Mouse (Mus musculus) adrenal gland, postnatal 14 days (tissue): ENCODE results near the gene Fam98a. TPM values are rescaled to one million over a fixed set of nuclear protein-coding genes. Genes with fewer than 3 reads are reported as not detected.

Source experiments
- DNase-seq: peaks from one replicate; pipeline ENCODE4 v3.0.0; 2021; ENCODE audit warnings: mixed read lengths
- long read RNA-seq, 2 experiments: library from polyadenylated mRNA; stranded (forward); transcript quantifications; one replicate each; pipeline ENCODE4 v2.0.0; 2021
- total RNA-seq: library from RNA; stranded (reverse); gene quantifications from 2 replicates; pipeline ENCODE4 v1.2.3, GENCODE M21; 2021

Gene Fam98a
- 28.4 and 32.3 TPM in 2 replicates for total RNA-seq
- long read RNA-seq, experiment 1, transcript Fam98a-201 (8 exons, 2,817 nt) = major isoform, 10 of 12 reads
- long read RNA-seq, experiment 1, partial matches to known transcripts = 0 of 12 reads
- long read RNA-seq, experiment 1, other reads (novel, unspliced or antisense) = 2 of 12 reads
- long read RNA-seq, experiment 2, transcript Fam98a-201 (8 exons, 2,817 nt) = major isoform, 6 of 11 reads
- long read RNA-seq, experiment 2, partial matches to known transcripts = 1 of 11 reads
- long read RNA-seq, experiment 2, other reads (novel, unspliced or antisense) = 4 of 11 reads

DNA sequence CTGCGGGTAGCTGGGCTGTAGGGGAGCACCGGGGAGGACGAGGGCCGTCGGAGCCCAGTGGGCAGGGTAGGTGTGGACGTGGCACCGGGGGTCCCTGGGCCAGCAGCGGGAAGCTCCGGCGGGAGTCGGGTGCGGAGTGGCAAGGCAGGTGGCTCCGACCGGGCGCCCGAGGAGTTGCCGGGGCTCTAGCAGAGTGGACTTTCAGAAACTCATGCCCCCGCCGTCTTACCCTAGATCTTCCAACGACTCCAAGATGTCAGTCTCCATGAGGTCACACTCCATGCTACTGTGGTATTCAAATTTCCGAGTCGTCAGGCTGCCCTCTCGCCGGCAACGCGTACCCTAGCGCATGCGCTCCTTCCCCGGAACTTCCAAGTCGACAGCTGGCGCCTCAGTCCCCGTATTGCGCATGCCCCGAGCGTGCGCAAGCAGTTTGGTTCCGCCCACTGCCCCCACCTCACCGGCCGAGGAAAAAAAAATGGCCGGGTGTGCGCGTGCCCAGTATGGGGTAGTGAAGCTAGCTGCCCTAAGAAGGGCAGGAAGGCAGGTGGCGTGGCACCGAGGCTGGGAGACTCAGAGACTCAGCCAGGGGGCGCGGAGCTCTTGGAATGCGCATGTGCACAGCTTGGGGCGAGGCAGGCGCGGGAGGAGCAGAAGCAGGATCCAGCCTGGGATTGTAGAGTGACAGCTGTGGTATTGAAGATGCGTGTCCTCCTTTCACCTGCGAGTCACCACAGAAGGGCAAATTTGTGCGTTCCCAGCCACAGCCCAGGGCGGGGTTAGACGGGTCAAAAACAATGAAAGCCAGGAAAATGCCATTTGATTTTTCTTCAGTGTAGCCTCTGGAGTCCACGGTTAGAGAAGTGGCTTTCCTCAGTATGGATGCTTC is at the start of gene Fam98a:
Gene Fam98a, minus strand, starts transcription at position 435 of the 889 bp plus-strand sequence.
- DNase-seq = peak; percentile 99

GRCm38 (mm10) chr17:75598652-75599051 is 46.9 kb upstream of the Fam98a start:
- no peak for DNase-seq

DNA sequence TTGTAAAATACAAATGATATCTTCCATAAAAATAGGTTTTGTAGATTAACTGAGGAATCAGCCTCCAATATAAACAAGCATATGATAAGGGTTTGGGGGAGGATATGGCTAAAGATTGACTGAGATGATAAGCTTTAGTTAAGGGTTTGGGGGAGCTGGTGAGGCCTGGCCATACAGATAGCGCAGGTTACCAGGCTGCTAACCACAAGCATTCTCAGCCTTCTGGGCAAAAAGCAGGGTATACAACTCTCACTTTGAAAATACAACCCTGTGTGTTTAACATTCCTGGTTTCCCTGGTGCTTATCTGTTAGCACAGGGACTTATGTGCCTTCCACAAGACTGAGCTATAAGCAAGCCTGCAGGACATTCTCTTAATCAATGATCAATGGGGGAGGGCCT is 31.0 kb upstream of the Fam98a start:
- no peak for DNase-seq

DNA sequence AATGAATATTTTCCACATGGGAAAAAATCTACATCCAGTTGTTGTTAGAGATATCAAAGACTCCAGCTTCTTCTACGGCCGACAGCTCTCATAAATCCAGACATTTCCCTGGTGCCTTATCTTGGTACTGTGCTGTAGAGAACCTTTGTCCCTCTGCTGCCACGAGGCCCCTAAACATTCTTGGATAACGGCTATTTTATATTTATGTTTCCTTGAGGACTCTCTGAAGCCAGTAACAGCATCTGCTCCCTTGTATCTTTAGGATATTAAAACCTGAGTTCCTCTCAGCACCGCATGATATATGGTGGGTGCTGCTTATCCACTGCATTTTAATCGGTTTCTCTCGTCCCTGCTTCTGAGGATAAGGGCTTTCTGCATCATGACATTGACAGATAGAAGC is 23.9 kb upstream of the Fam98a start:
- no peak for DNase-seq

DNA sequence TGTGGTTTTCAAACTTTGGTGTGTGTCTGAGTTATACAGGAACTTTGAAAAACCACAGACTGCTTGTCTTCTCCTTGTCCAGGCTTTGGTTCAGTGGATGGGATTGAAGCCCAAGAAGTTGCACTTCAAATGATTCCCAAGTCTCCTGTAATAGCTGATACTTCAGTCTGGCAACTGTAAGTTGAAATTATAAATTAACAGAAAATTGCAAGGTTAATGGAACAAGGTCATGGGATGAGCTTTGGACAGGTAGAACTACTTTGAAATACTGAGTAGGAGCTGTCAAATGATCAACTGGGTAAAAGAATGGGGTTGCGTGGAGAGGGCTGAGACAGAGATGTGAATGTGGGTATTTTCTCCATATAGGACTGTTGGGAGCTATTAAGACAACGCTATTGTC is 6.3 kb upstream of the Fam98a start:
- DNase-seq = no peak

- DNase-seq = no peak
Measured at GRCm38 (mm10) chr17:75557031-75557430, 5.3 kb upstream of the Fam98a start.

- peak; percentile 33 for DNase-seq
Measured at GRCm38 (mm10) chr17:75550771-75551413, 854 bp downstream of the Fam98a start.

DNA sequence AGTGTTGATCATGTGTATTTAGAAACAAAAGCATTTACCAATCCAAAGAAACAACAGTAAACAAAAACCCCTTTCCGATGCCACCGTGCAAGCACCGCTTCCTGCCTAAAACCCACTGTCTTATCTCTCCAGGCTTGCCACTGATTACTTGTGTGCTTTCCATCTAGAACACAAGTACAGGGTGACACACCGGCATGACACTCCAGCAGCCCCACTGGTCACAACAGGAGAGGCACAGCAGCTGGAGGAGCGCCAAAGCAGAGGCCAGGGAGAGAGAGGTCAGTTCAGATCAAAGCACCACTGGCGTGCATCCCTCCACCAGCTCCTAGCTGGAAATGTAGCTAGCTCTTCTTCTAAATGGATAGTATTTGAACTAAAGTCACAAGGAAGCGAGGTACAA is 7.5 kb downstream of the Fam98a start:
- DNase-seq = peak; percentile 51

DNA sequence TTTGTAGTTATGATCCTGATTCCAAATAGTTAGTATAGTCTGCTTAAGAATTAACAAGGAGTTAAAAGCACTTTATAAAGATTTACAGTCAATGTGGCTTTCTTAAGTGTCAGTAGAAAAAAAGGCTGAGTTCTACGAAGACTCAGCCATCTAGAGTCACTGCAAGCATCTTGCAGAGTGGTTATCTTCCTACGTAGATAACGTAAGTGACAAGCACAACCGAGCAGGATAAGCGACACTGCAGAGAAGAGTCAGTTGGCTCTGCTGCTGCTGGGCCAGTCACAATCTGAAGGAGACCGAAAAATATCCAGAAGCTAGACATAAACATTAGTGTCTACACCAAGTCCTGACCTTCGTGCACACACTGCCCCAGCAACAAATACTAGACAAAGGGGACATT is 8.3 kb downstream of the Fam98a start:
- DNase-seq = no peak

DNA sequence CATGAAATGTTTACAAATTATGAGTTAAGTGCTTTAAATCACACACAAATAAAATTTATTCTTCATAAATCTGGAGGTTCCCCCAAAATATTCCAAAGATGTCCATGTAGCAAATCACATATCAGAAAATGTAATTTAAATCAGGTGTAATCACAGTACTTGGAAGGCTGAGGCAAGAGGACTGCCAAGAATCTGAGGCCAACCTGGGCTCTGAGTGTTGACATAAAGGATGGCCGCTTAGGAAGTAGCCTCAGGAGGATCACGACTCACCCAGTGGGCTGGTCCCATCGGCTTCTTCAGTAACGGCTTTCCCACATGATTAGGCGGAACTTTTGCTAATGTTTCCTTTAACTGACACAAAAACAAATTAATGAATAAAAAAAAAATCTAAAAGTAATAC is 11.9 kb downstream of the Fam98a start:
- no peak for DNase-seq

- DNase-seq = no peak
Measured at GRCm38 (mm10) chr17:75539130-75539529, 12.6 kb downstream of the Fam98a start.

GRCm38 (mm10) chr17:75538431-75538830 is 13.3 kb downstream of the Fam98a start:
- no peak for DNase-seq

- DNase-seq = no peak
Measured at GRCm38 (mm10) chr17:75537050-75537445, 14.7 kb downstream of the Fam98a start.

GRCm38 (mm10) chr17:75536396-75537049 is 15.2 kb downstream of the Fam98a start:
- peak; percentile 58 for DNase-seq

DNA sequence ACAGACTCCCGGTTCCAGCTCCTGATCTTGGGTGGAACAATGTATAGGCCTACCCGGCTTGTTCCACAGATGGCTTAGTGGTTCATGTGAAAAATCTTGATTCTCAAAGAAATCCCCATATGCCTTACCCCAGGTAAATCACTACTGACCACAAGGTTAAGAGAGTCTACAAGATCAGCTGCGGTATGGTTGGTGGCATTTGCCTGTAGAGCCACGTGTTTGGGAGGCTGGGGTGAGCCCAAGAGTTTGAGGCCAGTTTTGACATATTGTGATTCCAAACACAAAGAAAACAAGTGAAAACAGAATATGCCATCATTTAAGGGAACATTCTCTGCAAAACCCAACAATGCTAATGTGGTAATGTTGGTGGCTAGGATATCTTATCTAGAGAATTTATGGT is 16.1 kb downstream of the Fam98a start:
- DNase-seq = no peak

DNA sequence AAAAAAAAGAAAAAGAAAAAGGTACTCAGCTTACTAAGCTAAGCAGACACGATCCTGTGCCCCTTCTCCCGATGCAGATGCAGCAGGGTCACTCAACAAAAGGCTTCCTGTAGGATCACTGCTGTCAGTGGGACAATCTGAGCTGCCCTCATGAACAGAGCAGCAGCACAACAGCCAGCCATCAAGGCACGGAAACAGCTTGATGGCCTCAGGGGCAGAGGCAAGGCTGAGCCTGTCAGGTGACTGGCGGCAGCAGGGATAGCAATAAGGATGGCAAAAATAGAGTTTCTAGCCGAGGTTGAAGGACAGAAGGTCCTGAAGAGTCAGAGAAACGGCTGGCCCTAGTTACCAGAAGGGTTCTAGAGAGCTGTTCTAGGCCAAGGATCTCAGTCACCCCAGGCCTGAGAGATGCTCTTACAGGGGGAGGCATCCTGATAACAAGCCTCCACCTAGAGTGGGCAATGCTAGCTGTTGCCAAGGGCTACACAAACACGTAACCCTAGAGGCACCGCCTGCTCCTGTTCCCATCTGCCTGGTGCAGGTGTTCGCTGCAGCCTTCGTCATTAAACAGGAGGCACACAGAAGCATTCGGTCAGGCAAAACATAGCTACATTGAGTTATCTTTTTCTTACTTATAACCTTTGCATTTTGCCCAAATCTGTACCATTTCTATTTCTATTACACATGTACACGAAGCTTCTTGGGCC is 17.3 kb downstream of the Fam98a start:
- DNase-seq = no peak

DNA sequence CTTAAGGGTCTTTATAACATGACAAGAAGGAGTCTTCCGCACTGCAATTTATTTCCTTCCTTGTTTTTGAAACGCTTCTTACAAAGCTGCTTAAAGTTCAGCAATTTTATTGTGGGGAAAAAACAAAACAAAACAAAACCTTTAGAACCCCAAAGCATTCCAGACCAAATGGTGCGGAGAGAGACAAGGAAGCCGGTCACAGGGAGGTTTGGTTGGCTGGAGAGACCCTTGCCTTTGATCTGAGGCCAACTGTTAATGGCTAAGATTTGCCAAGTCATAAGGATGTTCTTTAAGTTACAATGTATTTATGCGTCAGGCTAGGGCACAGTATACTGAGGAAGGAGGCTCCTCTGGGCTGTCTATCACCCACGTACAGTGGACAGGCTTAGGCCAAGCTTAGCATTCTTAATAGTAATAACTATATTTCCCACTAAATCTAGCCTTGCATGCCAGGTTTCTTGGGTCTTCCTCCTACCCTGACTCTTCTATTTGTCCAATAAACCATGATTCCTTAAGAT is 19.2 kb downstream of the Fam98a start:
- no peak for DNase-seq

GRCm38 (mm10) chr17:75529222-75529935 is 22.4 kb downstream of the Fam98a start:
- DNase-seq = no peak

DNA sequence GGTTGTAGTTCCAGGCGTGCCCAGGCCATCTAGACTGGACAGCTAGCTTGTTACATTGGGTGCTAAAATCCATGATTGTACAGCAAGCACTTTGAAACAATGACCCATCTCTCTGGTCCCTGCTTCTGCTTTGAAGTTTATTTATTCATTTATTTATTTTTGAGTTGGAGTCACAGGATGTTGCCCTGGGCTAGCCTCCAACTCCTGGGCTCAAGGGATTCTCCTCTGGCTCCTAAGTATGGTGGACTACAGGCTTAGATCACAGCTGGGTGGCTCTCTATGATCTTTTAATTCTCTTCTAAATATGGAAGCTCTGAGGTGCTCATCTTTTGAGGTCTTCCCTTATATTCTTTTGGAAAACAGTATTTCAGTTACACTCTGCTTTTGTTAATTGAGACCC is 25.3 kb downstream of the Fam98a start:
- no peak for DNase-seq

- peak; percentile 57 for DNase-seq
Measured at GRCm38 (mm10) chr17:75523812-75524211, 27.9 kb downstream of the Fam98a start.
